Mouse (Mus musculus) olfactory bulb, adult 2 months (tissue): ENCODE results near the gene Fibcd1.

Source experiments
- CTCF ChIP-seq: fragments of 200-500 bp; IDR thresholded peaks from 2 replicates; pipeline ENCODE4 v1.5.1; 2012; ENCODE audit warnings: low read depth, mild to moderate bottlenecking, low read length, moderate library complexity; ENCODE audit not compliant: insufficient read depth
- POLR2A ChIP-seq: fragments of 200-500 bp; IDR thresholded peaks from 2 replicates; pipeline ENCODE4 v1.6.1; 2012; ENCODE audit warnings: mild to moderate bottlenecking, low read depth, low read length, moderate library complexity; ENCODE audit not compliant: insufficient read depth

- TF ChIP-seq CTCF (no peak), POLR2A (no peak)
These were observed 6.9 kb downstream of the Fibcd1 start for GRCm38 (mm10) chr2:31838868-31839267.
